Mouse (Mus musculus) myocyte (in vitro differentiated cells): ENCODE measurements at regions not wholly inside any gene's neighbourhood (a gene's known extent, or its start where the extent isn't known, plus 50 kb on each side); places are given as distances from the start of the nearest gene placed in this dataset.

ENCODE experiments used
- CEBPB ChIP-seq: IDR thresholded peaks from 2 replicates; pipeline ENCODE4 v1.6.1; 2011; ENCODE audit warnings: mild to moderate bottlenecking, moderate library complexity; ENCODE audit not compliant: poor library complexity, insufficient read depth, severe bottlenecking
- MYOD1 ChIP-seq, 3 experiments: IDR thresholded peaks; one replicate each; pipeline ENCODE4 v1.6.1; 2011; ENCODE audit warnings: control low read depth in 2 of 3, low read depth in 2 of 3, mild to moderate bottlenecking in 2 of 3, moderate library complexity in 1 of 3; ENCODE audit not compliant: insufficient read length in 2 of 3, control insufficient read depth in 1 of 3
- POLR2A ChIP-seq: IDR thresholded peaks from one replicate; pipeline ENCODE4 v1.6.1; 2011; ENCODE audit warnings: low read depth, mild to moderate bottlenecking, control low read depth, moderate library complexity; ENCODE audit not compliant: insufficient read length
- REST ChIP-seq: IDR thresholded peaks from one replicate; pipeline ENCODE4 v1.6.1; 2011; ENCODE audit warnings: mild to moderate bottlenecking, control low read depth, moderate library complexity; ENCODE audit not compliant: insufficient read depth, insufficient read length

- TF ChIP-seq REST (no peak), MYOD1 (IDR thresholded peaks at IDR 0.05; ENCODE audit: control insufficient read depth in 1 of 3, insufficient read length in 2 of 3, low read depth in 2 of 3) (no peak), POLR2A (no peak), CEBPB (no peak)
Measured at GRCm38 (mm10) chr6:31287686-31288085, 110.8 kb upstream of the Mkln1 start.
